Mouse (Mus musculus) heart, adult 18-20 months (tissue): ENCODE data around the gene Dcaf6. TPM values are rescaled to one million over a fixed set of nuclear protein-coding genes. Genes with fewer than 3 reads are reported as not detected.

Experiments
- total RNA-seq, 2 experiments: library from RNA; stranded (reverse); gene quantifications; 2 replicates each; pipeline ENCODE4 v1.2.3; 2021

The Dcaf6 gene
- total RNA-seq, 2 experiments from 2014 or later: 86.1 to 101 TPM

Other genes with a start within 250 kb of the Dcaf6 start
- 10 to 100 TPM; 34.6 to 45.4 TPM for gene Tiprl, start 223.5 kb downstream of the Dcaf6 start, total RNA-seq
- gene Gpr161, start 164.7 kb downstream of the Dcaf6 start, total RNA-seq: 1 to 10 TPM; 1.2 TPM
- 100 to 1,000 TPM; 621 to 662 TPM for gene Mpc2, start 162 bp upstream of the Dcaf6 start, total RNA-seq
- gene Adcy10, start 24.7 kb upstream of the Dcaf6 start, total RNA-seq: under 1 TPM in 1 of 2 experiments, not detected in 1; 0.18 TPM
- gene Mpzl1, start 174.1 kb upstream of the Dcaf6 start, total RNA-seq: 10 to 100 TPM; 12.8 to 13.2 TPM
- 10 to 100 TPM; 66.6 to 67.6 TPM for gene Rcsd1, start 249.3 kb upstream of the Dcaf6 start, total RNA-seq